ENCODE assay signal across 9 mouse cellular contexts in genomic region chr12:70752266-70752910, GRCm38 (mm10).
DNase-seq lines count a peak whose midpoint lies in the region; ATAC-seq lines count a peak whose summit lies in the region.
"Had no signal": no experiment of that assay in that cellular context is flagged by ENCODE, and none has a peak within 500 bp of the region (broad histone marks: within the 10 kb centered on the region; RNA-seq: fewer than 3 reads in every experiment).

No protein-coding gene starts in this region.

- H3K9ac ChIP-seq in heart, embryonic 13.5 days, result no peak overlapping the region
- 0 out of 2 replicates have a peak overlapping the region, but pooled peaks have one; percentile 34 for H3K9ac ChIP-seq in limb, embryonic 11.5 days (ENCODE audit: low read length)

- H3K27me3 ChIP-seq in heart, embryonic 13.5 days (replicated peaks), result no peaks in the 10 kb centered on the region
- no peaks in the 10 kb centered on the region for H3K27me3 ChIP-seq in limb, embryonic 11.5 days (ENCODE audit: control insufficient read depth, insufficient read depth, low read length)

- H3K4me3 ChIP-seq in heart, embryonic 13.5 days, result no peak overlapping the region
- no peak overlapping the region for H3K4me3 ChIP-seq in limb, embryonic 11.5 days (ENCODE audit: low read depth, low read length)
- H3K4me3 ChIP-seq: myocyte had no signal

- no peaks in the 10 kb centered on the region for H3K36me3 ChIP-seq in heart, embryonic 13.5 days
- H3K36me3 ChIP-seq in limb, embryonic 11.5 days (ENCODE audit: control insufficient read depth, insufficient read depth, low read length), result no peaks in the 10 kb centered on the region

- peaks cover 16% of the 10 kb centered on the region for H3K4me1 ChIP-seq in heart, embryonic 13.5 days
- H3K4me1 ChIP-seq in limb, embryonic 11.5 days (ENCODE audit: control insufficient read depth, insufficient read depth, low read length), result peaks cover 13% of the 10 kb centered on the region; the same call in 1 of the 2 replicates

- no peak for ATAC-seq in heart, embryonic 13.5 days (ENCODE audit: extremely low read depth, insufficient number of reproducible peaks, low FRiP score, low TSS enrichment)
- peak; percentile 70 for ATAC-seq in limb, embryonic 11.5 days (ENCODE audit: insufficient number of reproducible peaks, low FRiP score, low TSS enrichment, low read depth)

- peak overlapping the region; percentile 58 for H3K27ac ChIP-seq in heart, embryonic 13.5 days (replicated peaks)
- peak overlapping the region; percentile 93 for H3K27ac ChIP-seq in limb, embryonic 11.5 days (replicated peaks; ENCODE audit: low read depth, low read length)

- peak; percentile 94 for DNase-seq in heart, adult 11 months
- no peak for DNase-seq in heart, postnatal 25 days (ENCODE audit: low spot score)
- peak; percentile 48 for DNase-seq in embryo, embryonic 11.5 days (ENCODE audit: low read depth, low spot score)
- peak; percentile 77 for DNase-seq in limb, embryonic 11.5 days (ENCODE audit: low spot score)
- peak; percentile 22 for DNase-seq in right cerebral cortex, postnatal 25 days
- DNase-seq in cerebellum, adult 8-10 months, result no peak
- no peak for DNase-seq in urinary bladder, postnatal 10 days (ENCODE audit: low spot score)

- H3K9me3 ChIP-seq in heart, embryonic 13.5 days, result no peaks in the 10 kb centered on the region
- no peaks in the 10 kb centered on the region for H3K9me3 ChIP-seq in limb, embryonic 11.5 days (ENCODE audit: control insufficient read depth, low read length)

- WGBS in heart, embryonic 13.5 days, result 36% methylated on average over 11 of the region's 11 CpGs
- WGBS in limb, embryonic 11.5 days, result 14% methylated on average over 11 of the region's 11 CpGs

- intact Hi-C loops in heart, postnatal 25 days (cut with DNase I), result no loop called here

- H3K4me2 ChIP-seq in heart, embryonic 13.5 days, result peak overlapping the region; percentile 8; the same call in 1 of the 2 replicates
- H3K4me2 ChIP-seq in limb, embryonic 11.5 days (ENCODE audit: low read depth, severe bottlenecking), result peak overlapping the region; percentile 24

Comparison
In these comparisons a context has a peak if more than half of its experiments do, and no peak if none do; other contexts are left out.
1. DNase-seq: peak in heart, adult 11 months (single experiment), embryo, embryonic 11.5 days (single experiment), limb, embryonic 11.5 days (single experiment) and right cerebral cortex, postnatal 25 days (single experiment); none in heart, postnatal 25 days (single experiment), cerebellum, adult 8-10 months (single experiment) and urinary bladder, postnatal 10 days (single experiment).